Mouse (Mus musculus) lung, adult 2 months (tissue): ENCODE results near the gene Zfp710.

Experiments used
- CTCF ChIP-seq: fragments of 200-500 bp; IDR thresholded peaks from 2 replicates; pipeline ENCODE4 v1.5.1; 2011; ENCODE audit warnings: mild to moderate bottlenecking, low read length, control low read depth; ENCODE audit not compliant: insufficient read depth
- POLR2A ChIP-seq: fragments of 200-500 bp; IDR thresholded peaks from 2 replicates; pipeline ENCODE4 v1.6.1; 2011; ENCODE audit warnings: low read depth, mild to moderate bottlenecking, control low read depth, low read length, borderline replicate concordance; ENCODE audit errors: extremely low read depth

DNA sequence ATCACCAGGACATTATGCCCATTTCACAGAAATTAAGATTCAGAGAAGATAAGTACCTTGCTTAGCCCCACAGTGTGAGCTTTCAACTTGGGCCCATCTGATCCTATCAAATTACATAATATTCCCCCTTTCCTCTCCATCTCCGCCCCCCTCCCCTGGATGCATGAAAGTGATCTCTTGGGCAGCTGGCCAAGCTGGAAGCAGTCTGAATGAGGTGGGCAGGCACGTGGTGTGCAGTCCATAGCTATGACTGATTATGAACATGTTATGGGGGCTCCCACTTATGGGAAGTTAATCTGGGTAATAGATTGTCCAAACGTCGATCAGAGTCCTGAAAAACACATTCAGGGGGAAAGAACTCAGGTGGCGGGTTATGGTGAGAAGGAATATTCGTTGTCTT, 27.2 kb downstream of the Zfp710 start:
- TF ChIP-seq CTCF (no peak), POLR2A (no peak)
